Mouse (Mus musculus) heart, adult 2 months (tissue): Measurements from ENCODE around the gene Cd59b. TPM values are rescaled to one million over a fixed set of nuclear protein-coding genes. Genes with fewer than 3 reads are reported as not detected.

ENCODE experiments used
- DNase-seq, 2 experiments: peaks; one replicate each; pipeline ENCODE4 v3.0.0; 2021
- H3K27ac ChIP-seq: fragments of 200-600 bp; 2 replicates; pipeline ENCODE4 v1.8.1; 2022
- H3K27me3 ChIP-seq: fragments of 200-500 bp; 2 replicates; pipeline ENCODE4 v1.6.1; 2012; ENCODE audit warnings: mild to moderate bottlenecking, low read length, inconsistent platforms, mixed read lengths; ENCODE audit not compliant: control insufficient read depth, insufficient read depth
- H3K36me3 ChIP-seq: fragments of 200-500 bp; 2 replicates; pipeline ENCODE4 v1.6.1; 2012; ENCODE audit warnings: low read length, inconsistent platforms; ENCODE audit not compliant: control insufficient read depth, insufficient read depth
- H3K4me1 ChIP-seq: fragments of 200-500 bp; 2 replicates; pipeline ENCODE4 v1.6.1; 2011; ENCODE audit warnings: low read length; ENCODE audit not compliant: control insufficient read depth, insufficient read depth
- H3K4me3 ChIP-seq: fragments of 200-600 bp; 2 replicates; pipeline ENCODE4 v1.8.1; 2022
- H3K79me2 ChIP-seq: fragments of 200-500 bp; replicated peaks from 2 replicates; pipeline ENCODE4 v1.6.1; 2012; ENCODE audit warnings: mild to moderate bottlenecking, inconsistent platforms, low read length, moderate library complexity, mixed read lengths; ENCODE audit not compliant: control insufficient read depth, insufficient read depth
- H3K9ac ChIP-seq: fragments of 200-500 bp; 2 replicates; pipeline ENCODE4 v1.6.1; 2012; ENCODE audit warnings: low read depth, mild to moderate bottlenecking, control low read depth, inconsistent platforms, low read length, mixed read lengths
- CTCF ChIP-seq: fragments of 200-600 bp; IDR thresholded peaks from 2 replicates; pipeline ENCODE4 v1.8.1; 2022; ENCODE audit warnings: antibody characterized with exemption, mild to moderate bottlenecking, moderate library complexity
- EP300 ChIP-seq: fragments of 200-500 bp; IDR thresholded peaks from 2 replicates; pipeline ENCODE4 v1.6.1; 2011; ENCODE audit warnings: low read depth, low read length, control low read depth; ENCODE audit not compliant: insufficient read depth
- POLR2A ChIP-seq: fragments of 200-500 bp; IDR thresholded peaks from 2 replicates; pipeline ENCODE4 v1.6.1; 2011; ENCODE audit warnings: mild to moderate bottlenecking, low read depth, low read length, control low read depth; ENCODE audit not compliant: insufficient read depth
- WGBS: fragments of 180-500 bp; shearing (Covaris S2); methylation state at CpG from one replicate; pipeline ENCODE4 v1.1.7; 2018; 5-methylcytosine and 5-hydroxymethylcytosine counted together
- intact Hi-C: fragments of 180-260 bp; cut with DNase I; formaldehyde crosslinking; loops from one replicate; pipeline ENCODE4 v1.15.1; 2025
- polyA plus RNA-seq: library from polyadenylated mRNA; depleted of rRNA; stranded (reverse); fragments of >200 nt; gene quantifications from 2 replicates; pipeline ENCODE4 v1.2.3, GENCODE M21; 2012
- total RNA-seq, 2 experiments: library from RNA; stranded (reverse); gene quantifications; 2 replicates each; pipeline ENCODE4 v1.2.3; 2021

Cd59b gene
- total and polyA plus RNA-seq, 3 experiments: 3.1 to 6.9 (median 3.3) TPM

- WGBS: 33% methylated on average over 5 of the region's 5 CpGs
- TF ChIP-seq POLR2A (no peak), CTCF (no peak), EP300 (no peak)
- intact Hi-C loops: no loop called here
- H3K27me3 ChIP-seq: no peaks in the 10 kb centered on the region
- H3K36me3 ChIP-seq: peaks cover 32% of the 10 kb centered on the region
- no peak for DNase-seq
- no peak overlapping the region for H3K4me3 ChIP-seq
- H3K79me2 ChIP-seq: no peaks in the 10 kb centered on the region; the same call in 1 of the 2 replicates
- H3K9ac ChIP-seq: no peak overlapping the region
- H3K4me1 ChIP-seq: peaks cover 3% of the 10 kb centered on the region
- no peak overlapping the region for H3K27ac ChIP-seq
These were observed 28.0 kb upstream of the Cd59b start for GRCm38 (mm10) chr2:104041632-104042031.

GRCm38 (mm10) chr2:104042766-104043165 is 26.9 kb upstream of the Cd59b start:
- Histone ChIP-seq H3K36me3 (peaks cover 28% of the 10 kb centered on the region), H3K79me2 (no peaks in the 10 kb centered on the region; the same call in 1 of the 2 replicates), H3K9ac (no peak overlapping the region), H3K4me1 (peaks cover 2% of the 10 kb centered on the region), H3K4me3 (no peak overlapping the region), H3K27me3 (no peaks in the 10 kb centered on the region), H3K27ac (no peak overlapping the region)
- no peak for TF ChIP-seq POLR2A
- no peak for TF ChIP-seq CTCF
- no peak for TF ChIP-seq EP300
- intact Hi-C loops: no loop called here
- no peak for DNase-seq
- WGBS: 93% methylated on average over 15 of the region's 15 CpGs

GRCm38 (mm10) chr2:104043624-104044478 is 25.8 kb upstream of the Cd59b start:
- H3K27ac ChIP-seq: no peak overlapping the region
- TF ChIP-seq CTCF (no peak), EP300 (no peak), POLR2A (no peak)
- H3K4me1 ChIP-seq: peaks cover 2% of the 10 kb centered on the region
- H3K36me3 ChIP-seq: peaks cover 27% of the 10 kb centered on the region
- DNase-seq: no peak
- no peaks in the 10 kb centered on the region; the same call in 1 of the 2 replicates for H3K79me2 ChIP-seq
- H3K4me3 ChIP-seq: no peak overlapping the region
- WGBS: 51% methylated on average over 5 of the region's 5 CpGs
- intact Hi-C loops: no loop called here
- no peak overlapping the region for H3K9ac ChIP-seq
- no peaks in the 10 kb centered on the region for H3K27me3 ChIP-seq

- WGBS: 59% methylated on average over 1 of the region's 1 CpGs
- H3K4me1 ChIP-seq: peaks cover 2% of the 10 kb centered on the region
- intact Hi-C loops: no loop called here
- no peak overlapping the region for H3K27ac ChIP-seq
- no peak overlapping the region for H3K4me3 ChIP-seq
- no peaks in the 10 kb centered on the region for H3K27me3 ChIP-seq
- no peak overlapping the region for H3K9ac ChIP-seq
- H3K36me3 ChIP-seq: peaks cover 25% of the 10 kb centered on the region
- no peak for TF ChIP-seq CTCF
- TF ChIP-seq POLR2A: no peak
- TF ChIP-seq EP300: no peak
- DNase-seq: no peak
- H3K79me2 ChIP-seq: no peaks in the 10 kb centered on the region
These were observed 25.1 kb upstream of the Cd59b start for GRCm38 (mm10) chr2:104044479-104045080.

- Histone ChIP-seq H3K9ac (no peak overlapping the region), H3K79me2 (no peaks in the 10 kb centered on the region; the same call in 1 of the 2 replicates), H3K27me3 (no peaks in the 10 kb centered on the region), H3K4me1 (no peaks in the 10 kb centered on the region), H3K36me3 (peaks cover 5% of the 10 kb centered on the region), H3K4me3 (no peak overlapping the region), H3K27ac (no peak overlapping the region)
- 94% methylated on average over 1 of the region's 1 CpGs for WGBS
- TF ChIP-seq CTCF: no peak
- no peak for TF ChIP-seq POLR2A
- no peak for TF ChIP-seq EP300
- no peak for DNase-seq
- intact Hi-C loops: no loop called here
These were observed 11.3 kb upstream of the Cd59b start for GRCm38 (mm10) chr2:104058381-104058780.

GRCm38 (mm10) chr2:104058954-104059353 is 10.7 kb upstream of the Cd59b start:
- 85% methylated on average over 4 of the region's 4 CpGs for WGBS
- H3K27ac ChIP-seq: no peak overlapping the region
- no peak for DNase-seq

More at GRCm38 (mm10) chr2:104058954-104059353, 10.7 kb upstream of the Cd59b start:
- TF ChIP-seq CTCF: no peak
- TF ChIP-seq EP300: no peak
- no peak for TF ChIP-seq POLR2A
- Histone ChIP-seq H3K4me1 (no peaks in the 10 kb centered on the region), H3K9ac (no peak overlapping the region), H3K36me3 (peaks cover 5% of the 10 kb centered on the region), H3K4me3 (no peak overlapping the region), H3K27me3 (no peaks in the 10 kb centered on the region), H3K79me2 (no peaks in the 10 kb centered on the region; the same call in 1 of the 2 replicates)
- intact Hi-C loops: no loop called here
